In genomic region chr2:38616072-38616471, GRCm38 (mm10) we compare ENCODE assay signal across 8 mouse cellular contexts. TPM values are rescaled to one million over a fixed set of nuclear protein-coding genes. Genes with fewer than 3 reads are reported as not detected.
DNase-seq lines count a peak whose midpoint lies in the region; ATAC-seq lines count a peak whose summit lies in the region.

No protein-coding gene starts in this region.

- H3K4me2 ChIP-seq in forebrain, embryonic 14.5 days (ENCODE audit: low read length), result no peak overlapping the region
- no peak overlapping the region for H3K4me2 ChIP-seq in midbrain, embryonic 12.5 days (replicated peaks)
- no peak overlapping the region for H3K4me2 ChIP-seq in midbrain, embryonic 15.5 days

- no peak overlapping the region for H3K4me3 ChIP-seq in forebrain, embryonic 14.5 days (ENCODE audit: low read depth, low read length)
- H3K4me3 ChIP-seq in forebrain, embryonic 10.5 days, result no peak overlapping the region
- H3K4me3 ChIP-seq in midbrain, embryonic 12.5 days, result no peak overlapping the region
- H3K4me3 ChIP-seq in midbrain, embryonic 10.5 days, result no peak overlapping the region
- H3K4me3 ChIP-seq in midbrain, embryonic 15.5 days, result no peak overlapping the region

- H3K9ac ChIP-seq in forebrain, embryonic 14.5 days (ENCODE audit: low read length), result no peak overlapping the region
- no peak overlapping the region for H3K9ac ChIP-seq in midbrain, embryonic 12.5 days (replicated peaks)
- H3K9ac ChIP-seq in midbrain, embryonic 15.5 days, result no peak overlapping the region

- intact Hi-C loops in heart, postnatal 36 days (cut with DNase I), result loop anchor here (5.0 kb wide), 1 partner anchor 184 kb away; no protein-coding TSS in a partner anchor

- no peaks in the 10 kb centered on the region for H3K27me3 ChIP-seq in forebrain, embryonic 14.5 days (replicated peaks; ENCODE audit: control insufficient read depth, insufficient read depth, low read length)
- no peaks in the 10 kb centered on the region for H3K27me3 ChIP-seq in forebrain, embryonic 10.5 days (ENCODE audit: poor library complexity, severe bottlenecking)
- H3K27me3 ChIP-seq in midbrain, embryonic 12.5 days, result no peaks in the 10 kb centered on the region
- no peaks in the 10 kb centered on the region for H3K27me3 ChIP-seq in midbrain, embryonic 10.5 days (ENCODE audit: low read depth, poor library complexity, severe bottlenecking)
- no peaks in the 10 kb centered on the region for H3K27me3 ChIP-seq in midbrain, embryonic 15.5 days (replicated peaks)

- peak; percentile 43 for DNase-seq in forebrain, embryonic 14.5 days (ENCODE audit: low spot score)
- no peak for DNase-seq in forebrain, embryonic 10.5 days (ENCODE audit: extremely low spot score, low spot score)
- no peak for DNase-seq in midbrain, embryonic 10.5 days (ENCODE audit: low spot score)
- peak; percentile 78 for DNase-seq in NIH3T3 (ENCODE audit: low read depth)
- DNase-seq in heart, postnatal 36 days, result peak; percentile 25 to 29
- DNase-seq in ovary, adult 18-20 months (ENCODE audit: low spot score), result no peak

- peaks cover 32% of the 10 kb centered on the region for H3K4me1 ChIP-seq in forebrain, embryonic 14.5 days (ENCODE audit: control insufficient read depth, insufficient read depth, low read length)
- peaks cover 28% of the 10 kb centered on the region for H3K4me1 ChIP-seq in forebrain, embryonic 10.5 days
- H3K4me1 ChIP-seq in midbrain, embryonic 12.5 days, result peaks cover 42% of the 10 kb centered on the region
- peaks cover 34% of the 10 kb centered on the region for H3K4me1 ChIP-seq in midbrain, embryonic 10.5 days
- H3K4me1 ChIP-seq in midbrain, embryonic 15.5 days, result peaks cover 42% of the 10 kb centered on the region

- H3K36me3 ChIP-seq in forebrain, embryonic 14.5 days (ENCODE audit: control insufficient read depth, insufficient read depth, low read length), result peaks cover 13% of the 10 kb centered on the region; the same call in 1 of the 2 replicates
- H3K36me3 ChIP-seq in forebrain, embryonic 10.5 days (replicated peaks), result peaks cover 67% of the 10 kb centered on the region
- H3K36me3 ChIP-seq in midbrain, embryonic 12.5 days, result 0 out of 2 replicates have a peak, but pooled peaks cover 1% of the 10 kb centered on the region
- peaks cover 55% of the 10 kb centered on the region for H3K36me3 ChIP-seq in midbrain, embryonic 10.5 days
- no peaks in the 10 kb centered on the region for H3K36me3 ChIP-seq in midbrain, embryonic 15.5 days (replicated peaks)

- no peak overlapping the region; the same call in 1 of the 2 replicates for H3K27ac ChIP-seq in forebrain, embryonic 14.5 days (ENCODE audit: low read depth, low read length)
- no peak overlapping the region for H3K27ac ChIP-seq in forebrain, embryonic 10.5 days
- peak overlapping the region; percentile 58; the same call in 1 of the 2 replicates for H3K27ac ChIP-seq in midbrain, embryonic 12.5 days (replicated peaks)
- H3K27ac ChIP-seq in midbrain, embryonic 10.5 days (replicated peaks), result no peak overlapping the region
- peak overlapping the region; percentile 34 for H3K27ac ChIP-seq in midbrain, embryonic 15.5 days

- no peaks in the 10 kb centered on the region for H3K9me3 ChIP-seq in forebrain, embryonic 14.5 days (replicated peaks; ENCODE audit: control insufficient read depth, low read length)
- H3K9me3 ChIP-seq in forebrain, embryonic 10.5 days, result no peaks in the 10 kb centered on the region; the same call in 1 of the 2 replicates
- no peaks in the 10 kb centered on the region for H3K9me3 ChIP-seq in midbrain, embryonic 12.5 days
- H3K9me3 ChIP-seq in midbrain, embryonic 10.5 days (replicated peaks), result no peaks in the 10 kb centered on the region
- H3K9me3 ChIP-seq in midbrain, embryonic 15.5 days, result no peaks in the 10 kb centered on the region

- WGBS in forebrain, embryonic 14.5 days, result 34% methylated on average over 4 of the region's 4 CpGs
- WGBS in forebrain, embryonic 10.5 days, result 66% methylated on average over 4 of the region's 4 CpGs
- 50% methylated on average over 4 of the region's 4 CpGs for WGBS in midbrain, embryonic 12.5 days
- 62% methylated on average over 4 of the region's 4 CpGs for WGBS in midbrain, embryonic 10.5 days
- WGBS in midbrain, embryonic 15.5 days, result 57% methylated on average over 4 of the region's 4 CpGs

- 0 out of 2 replicates have a peak, but pooled peaks have one; percentile 33 for ATAC-seq in forebrain, embryonic 14.5 days
- no peak for ATAC-seq in midbrain, embryonic 12.5 days (ENCODE audit: low FRiP score, low read depth)
- no peak for ATAC-seq in midbrain, embryonic 15.5 days (replicated peaks)

RNA-seq across cellular contexts. Expression of gene Psmb7, which starts 27.8 kb away (rescaled TPM):
- polyA plus RNA-seq in forebrain, embryonic 14.5 days (2014; fragmentation: Nextera tagmentation; extraction: Ambion mirVana), result 328 and 382 TPM in 2 replicates
- polyA plus RNA-seq in forebrain, embryonic 10.5 days (2016; fragmentation: Nextera tagmentation; extraction: Ambion mirVana), result 335 and 344 TPM in 2 replicates
- 273 and 282 TPM in 2 replicates for polyA plus RNA-seq in midbrain, embryonic 12.5 days (2016; fragmentation: Nextera tagmentation; extraction: Ambion mirVana)
- polyA plus RNA-seq in midbrain, embryonic 10.5 days (2016; fragmentation: Nextera tagmentation; extraction: Ambion mirVana), result 322 and 336 TPM in 2 replicates
- total RNA-seq in heart, postnatal 36 days (2021), result 100 to 1,000 TPM; 262 to 263 TPM
- 260 and 270 TPM in 2 replicates for polyA plus RNA-seq in midbrain, embryonic 15.5 days (2015; fragmentation: Nextera tagmentation; extraction: Ambion mirVana)

Comparison
In these comparisons a context has a peak if more than half of its experiments do, and no peak if none do; other contexts are left out.
1. DNase-seq: peak in forebrain, embryonic 14.5 days (single experiment), NIH3T3 (single experiment) and heart, postnatal 36 days (2 of 2); none in forebrain, embryonic 10.5 days (single experiment), midbrain, embryonic 10.5 days (single experiment) and ovary, adult 18-20 months (single experiment).
2. H3K27ac ChIP-seq: peak in midbrain, embryonic 12.5 days (single experiment) and midbrain, embryonic 15.5 days (single experiment); none in forebrain, embryonic 14.5 days (single experiment), forebrain, embryonic 10.5 days (single experiment) and midbrain, embryonic 10.5 days (single experiment).